Mouse (Mus musculus) large intestine, adult 2 months (tissue): ENCODE results near the gene Pik3c2b. TPM values are rescaled to one million over a fixed set of nuclear protein-coding genes. Genes with fewer than 3 reads are reported as not detected.
A peak's percentile ranks its signal among the peaks of the same experiment; 100 is the strongest.
"Not testable (repeated sequence)": the region's sequence is repeated elsewhere in the genome, so short reads cannot be mapped to it uniquely, and the experiment has no call there.

Experiments
- DNase-seq: peaks from one replicate; pipeline ENCODE4 v3.0.0-alpha.2; 2012; ENCODE audit warnings: low read depth, low spot score
- WGBS: fragments of 180-500 bp; shearing (Covaris S2); methylation state at CpG from one replicate; pipeline ENCODE4 v1.1.7; 2018; 5-methylcytosine and 5-hydroxymethylcytosine counted together
- polyA plus RNA-seq: library from polyadenylated mRNA; depleted of rRNA; stranded (reverse); fragments of >200 nt; gene quantifications from 2 replicates; pipeline ENCODE4 v1.2.3, GENCODE M21; 2012; rRNA removed

Gene Pik3c2b
- 20.3 and 35.8 TPM in 2 replicates for polyA plus RNA-seq

DNA sequence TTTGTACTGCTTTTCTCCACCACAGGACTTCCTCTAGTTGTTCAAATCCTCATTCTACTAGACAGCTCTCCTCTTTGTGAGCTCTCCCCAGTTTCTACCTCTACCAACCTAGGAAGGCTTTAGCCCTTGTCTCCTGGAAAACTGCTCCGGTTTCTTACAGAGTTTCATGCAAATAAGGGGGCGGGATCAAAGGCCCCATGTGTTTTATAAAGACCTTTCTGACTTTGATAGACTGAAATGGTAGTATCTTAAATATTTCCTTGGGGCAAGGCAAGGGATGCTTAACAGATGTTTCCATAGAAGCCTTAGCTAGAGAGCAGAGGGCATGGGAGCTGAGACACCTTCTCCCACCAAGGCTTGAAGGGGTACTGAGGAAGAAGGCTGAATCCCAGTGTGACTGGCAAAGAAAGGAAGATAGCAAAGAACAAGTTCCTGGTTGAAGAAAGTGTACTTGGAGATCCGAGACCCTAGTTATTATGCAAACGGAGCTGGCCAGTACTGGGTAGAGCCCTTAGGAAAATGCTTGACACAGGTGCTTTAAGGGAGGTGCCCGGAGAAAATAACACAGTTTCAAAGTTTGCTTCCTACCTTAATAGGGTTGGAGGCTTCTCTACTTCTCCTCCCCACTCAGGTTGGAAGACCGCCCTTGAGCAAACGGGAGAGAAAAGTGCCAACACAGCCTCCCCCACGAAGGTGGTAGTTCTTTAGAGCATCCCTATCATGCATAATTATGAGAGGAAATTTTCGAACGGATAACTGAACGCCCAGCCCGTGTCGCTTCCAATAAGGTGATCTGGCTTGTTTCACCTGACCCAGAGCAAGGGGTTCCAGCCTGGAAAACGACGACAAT lies at the start of gene Pik3c2b:
Gene Pik3c2b, plus strand, starts transcription at position 657 of the 850 bp plus-strand sequence.
- 5% methylated on average over 15 of the region's 15 CpGs for WGBS
- DNase-seq = no peak

DNA sequence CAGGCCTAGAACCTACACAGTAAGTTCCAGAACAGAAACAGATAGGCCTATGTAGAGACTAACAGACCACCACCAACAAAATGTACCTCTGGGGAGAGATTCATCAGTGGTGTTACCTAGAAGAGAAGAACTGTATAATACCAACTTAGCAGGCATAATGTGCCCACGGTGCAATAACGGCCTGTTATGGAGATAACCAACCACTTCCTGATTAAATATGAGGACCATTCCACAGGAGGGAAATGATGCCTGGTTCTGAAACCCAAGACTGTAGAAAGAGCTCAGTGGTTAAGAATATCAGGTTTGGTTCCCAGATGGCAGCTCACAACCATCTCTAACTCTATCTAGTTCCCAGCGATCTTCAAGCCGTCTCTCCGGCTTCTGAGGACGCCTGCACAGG lies 45.1 kb upstream of the Pik3c2b start:
- WGBS = 89% methylated on average over 6 of the region's 6 CpGs

DNA sequence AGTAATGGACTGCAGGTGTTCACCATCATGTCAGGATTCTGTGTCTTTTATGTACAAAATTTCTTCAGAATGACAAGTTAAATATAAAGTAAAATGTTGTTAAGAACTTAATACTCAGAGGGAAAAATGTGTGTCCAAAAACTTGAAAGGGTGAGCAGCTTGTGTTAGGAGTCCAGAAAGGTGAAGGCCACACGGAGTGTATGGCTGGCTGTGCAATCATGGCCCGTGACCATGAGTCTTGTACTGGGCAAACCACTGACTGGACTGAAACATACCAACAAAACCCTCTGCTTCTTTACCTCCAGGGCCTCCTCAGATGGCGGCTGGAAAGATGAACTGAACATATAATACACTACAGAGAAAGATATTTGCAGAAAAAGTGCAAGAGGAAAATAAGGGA lies 38.9 kb upstream of the Pik3c2b start:
- WGBS = 91% methylated on average over 3 of the region's 3 CpGs
- no peak for DNase-seq

More for the DNA sequence above, 45.1 kb upstream of the Pik3c2b start:
- no peak for DNase-seq

DNA sequence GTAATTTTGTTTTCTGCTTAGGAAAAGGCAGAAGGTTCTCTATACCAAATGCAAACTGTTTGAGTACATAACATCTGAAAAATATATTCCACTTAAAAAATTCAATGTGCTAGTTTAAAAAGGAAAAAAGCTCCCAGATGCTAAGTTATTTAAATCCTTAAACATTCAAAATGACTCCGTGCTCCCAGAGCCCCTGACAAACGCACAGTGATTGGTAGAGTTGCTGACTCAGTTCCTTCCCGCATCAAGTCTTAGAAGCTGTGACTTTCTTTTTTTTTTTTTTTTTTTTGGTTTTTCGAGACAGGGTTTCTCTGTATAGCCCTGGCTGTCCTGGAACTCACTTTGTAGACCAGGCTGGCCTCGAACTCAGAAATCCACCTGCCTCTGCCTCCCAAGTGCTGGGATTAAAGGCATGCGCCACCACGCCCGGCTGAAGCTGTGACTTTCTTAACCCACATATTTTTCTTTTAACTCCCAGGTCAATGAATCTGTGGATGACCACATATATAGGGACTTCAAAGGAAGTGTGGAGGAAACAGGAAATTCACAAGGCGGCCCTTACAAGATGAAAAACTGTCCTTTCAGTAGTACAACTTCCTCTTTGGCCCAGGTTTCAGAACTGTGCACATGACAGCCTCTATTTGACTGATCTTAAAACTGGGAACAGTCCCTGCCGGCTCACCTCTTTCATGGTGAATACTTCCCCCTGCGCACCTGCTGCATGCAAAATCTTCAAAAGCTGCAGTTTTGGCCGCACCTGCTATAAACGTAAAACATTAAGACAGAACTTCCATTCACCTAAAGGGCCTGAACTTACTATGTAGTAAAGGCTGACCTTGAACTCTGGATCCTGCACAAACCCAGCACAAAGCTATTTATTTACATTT lies 33.3 kb upstream of the Pik3c2b start:
- DNase-seq = no peak
- 42% methylated on average over 12 of the region's 13 CpGs for WGBS

DNA sequence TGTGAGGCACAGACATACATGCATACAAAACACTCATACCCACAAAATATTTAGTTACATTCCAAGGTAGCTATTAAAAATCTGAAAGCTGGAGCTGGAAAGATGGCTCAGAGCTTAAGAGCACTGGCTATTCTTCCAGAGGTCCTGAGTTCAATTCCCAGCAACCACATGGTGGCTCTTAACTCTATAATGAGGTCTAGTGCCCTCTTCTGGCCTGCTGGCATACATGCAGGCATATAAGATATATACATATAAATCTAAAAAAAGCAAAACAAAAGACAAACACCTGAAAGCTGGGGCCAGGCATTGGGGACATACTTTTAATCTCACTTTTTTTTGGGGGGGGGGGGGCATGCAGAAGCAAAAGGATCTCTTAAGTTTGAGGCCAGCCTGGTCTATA lies 32.1 kb upstream of the Pik3c2b start:
- DNase-seq = no peak

DNA sequence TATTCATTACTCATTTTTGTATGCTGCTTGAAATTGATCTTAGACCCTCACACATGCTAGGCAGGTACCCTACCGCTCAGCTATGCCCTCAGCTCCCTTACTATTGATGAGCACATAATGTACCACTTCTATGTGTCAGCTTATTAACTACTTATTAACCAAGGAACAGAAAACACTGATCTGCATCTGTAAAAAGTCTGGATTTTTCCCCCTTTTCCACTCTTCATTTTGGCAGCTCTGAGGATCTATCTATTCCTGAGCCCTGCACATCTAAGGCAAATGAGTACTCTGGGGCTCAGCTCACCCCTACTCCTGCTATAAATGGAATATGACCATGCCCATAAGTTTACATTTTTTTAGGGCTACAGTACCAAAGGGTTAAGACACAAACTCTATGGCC lies 31.3 kb upstream of the Pik3c2b start:
- no peak for DNase-seq
- 94% methylated on average over 1 of the region's 1 CpGs for whole genome bisulfite sequencing

DNA sequence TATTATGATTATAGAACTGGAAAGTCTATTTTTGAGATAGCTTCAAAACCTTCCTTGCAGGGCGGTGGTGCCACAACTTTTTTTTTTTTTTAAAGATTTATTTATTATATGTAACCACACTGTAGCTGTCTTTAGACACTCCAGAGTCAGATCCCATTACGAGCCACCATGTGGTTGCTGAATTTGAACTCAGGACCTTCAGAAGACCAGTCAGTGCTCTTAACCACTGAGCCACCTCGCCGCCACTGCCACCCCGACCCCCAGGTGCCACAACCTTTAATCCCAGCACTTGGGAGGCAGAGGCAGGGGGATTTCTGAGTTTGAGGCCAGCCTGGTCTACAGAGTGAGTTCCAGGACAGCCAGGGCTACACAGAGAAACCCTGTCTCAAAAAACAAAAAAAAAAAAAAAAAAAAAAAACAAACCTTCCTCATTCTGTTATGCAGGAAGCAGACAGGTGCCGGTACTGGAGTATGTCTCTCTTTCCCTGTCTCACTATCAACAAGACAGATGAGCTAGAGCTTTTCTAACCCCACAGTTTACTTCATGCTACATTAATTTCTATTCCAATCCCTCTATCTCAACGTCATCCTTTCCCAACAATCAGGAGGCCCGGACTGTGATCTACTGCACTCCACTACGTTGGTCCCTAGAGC lies 28.6 kb upstream of the Pik3c2b start:
- WGBS = 91% methylated on average over 9 of the region's 9 CpGs
- DNase-seq = no peak

DNA sequence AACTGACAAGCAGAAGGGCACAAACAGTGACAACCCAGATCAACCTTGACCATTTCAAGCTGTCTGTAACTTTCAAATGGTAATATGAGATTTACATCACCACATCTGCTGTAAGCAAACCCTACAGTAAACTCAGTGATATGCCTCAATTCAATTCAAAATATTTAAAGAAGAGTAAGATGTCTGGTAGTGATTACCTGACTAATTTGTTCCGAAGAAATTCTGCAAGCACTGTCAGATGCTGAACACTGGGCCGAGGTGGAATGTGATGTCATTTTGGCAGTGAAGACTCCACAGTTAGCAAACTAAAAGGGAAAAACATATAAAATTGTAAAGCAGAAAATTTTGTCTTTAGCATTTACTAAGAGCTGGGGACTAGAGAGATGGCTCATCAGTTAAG lies 26.9 kb upstream of the Pik3c2b start:
- 77% methylated on average over 2 of the region's 2 CpGs for WGBS
- DNase-seq = no peak

DNA sequence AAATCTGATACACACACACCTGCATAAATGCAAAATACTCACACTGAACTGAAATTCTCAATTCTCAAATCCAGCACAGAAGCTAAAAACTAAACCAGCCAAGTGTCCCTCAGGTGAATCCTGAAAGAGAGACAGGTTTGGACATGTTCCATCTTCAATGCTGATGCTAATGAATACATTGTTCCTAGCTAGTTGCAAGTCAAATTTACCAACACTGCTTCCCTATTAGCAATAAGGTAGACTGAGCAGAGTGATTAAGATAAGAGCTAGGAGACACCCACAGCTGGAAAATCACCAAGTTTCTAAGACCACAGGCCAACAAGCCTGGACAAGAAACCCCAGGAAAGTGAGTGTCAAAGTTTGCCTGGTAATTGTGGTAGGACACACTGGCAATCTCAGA lies 26.2 kb upstream of the Pik3c2b start:
- DNase-seq = no peak

DNA sequence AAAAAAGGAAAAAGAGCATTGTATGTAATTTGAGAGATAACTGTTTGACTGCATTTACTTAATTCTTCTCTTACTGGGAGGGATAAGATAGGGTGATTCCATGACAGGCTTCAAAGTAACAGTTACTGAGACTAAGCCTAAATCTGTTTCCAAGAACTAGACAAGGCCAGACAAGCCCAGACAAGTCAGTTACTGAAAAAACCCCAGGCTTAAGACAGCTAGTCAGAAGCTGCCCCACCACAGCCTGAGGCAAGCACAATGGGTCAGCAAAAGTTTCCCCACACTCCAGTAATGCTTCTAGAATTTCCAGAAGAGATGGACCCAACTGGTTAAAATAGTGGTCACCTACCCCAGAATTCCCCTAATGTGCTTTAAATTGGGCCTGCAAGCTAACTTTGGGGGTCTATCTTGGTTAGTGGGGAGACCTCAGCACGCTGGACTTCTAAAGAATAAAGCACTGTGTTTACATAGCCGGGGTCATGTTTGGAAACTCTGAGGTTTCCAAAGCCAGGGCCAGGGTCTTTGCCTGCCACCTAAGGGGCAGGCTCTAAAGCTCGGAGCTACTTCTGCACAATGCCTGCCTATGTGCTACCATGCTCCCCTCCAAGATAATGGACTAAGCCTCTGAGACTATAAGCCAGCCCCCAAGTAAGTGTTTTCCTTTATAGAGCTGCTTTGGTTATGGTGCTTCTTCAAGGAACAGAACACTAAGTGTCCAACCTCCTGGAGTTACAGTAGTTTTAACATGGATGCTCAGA lies 25.2 kb upstream of the Pik3c2b start:
- no peak for DNase-seq
- WGBS = 64% methylated on average over 3 of the region's 3 CpGs

DNA sequence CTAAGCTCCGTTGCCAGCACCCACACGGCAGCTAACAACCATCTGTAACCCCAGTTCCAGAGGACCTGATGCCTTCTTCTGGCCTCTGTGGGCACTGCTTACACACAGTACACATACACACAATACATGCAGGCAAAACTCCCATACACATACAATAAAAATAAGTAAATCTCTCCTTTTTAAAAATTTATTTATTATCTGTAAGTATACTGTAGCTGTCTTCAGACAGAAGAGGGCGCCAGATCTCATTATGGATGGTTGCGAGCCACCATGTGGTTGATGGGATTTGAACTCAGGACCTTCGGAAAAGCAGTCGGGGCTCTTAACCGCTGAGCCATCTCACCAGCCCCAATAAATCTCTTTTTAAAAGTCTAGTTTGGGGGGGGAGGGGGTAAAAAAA lies 24.1 kb upstream of the Pik3c2b start:
- 97% methylated on average over 7 of the region's 7 CpGs for WGBS
- no peak for DNase-seq

DNA sequence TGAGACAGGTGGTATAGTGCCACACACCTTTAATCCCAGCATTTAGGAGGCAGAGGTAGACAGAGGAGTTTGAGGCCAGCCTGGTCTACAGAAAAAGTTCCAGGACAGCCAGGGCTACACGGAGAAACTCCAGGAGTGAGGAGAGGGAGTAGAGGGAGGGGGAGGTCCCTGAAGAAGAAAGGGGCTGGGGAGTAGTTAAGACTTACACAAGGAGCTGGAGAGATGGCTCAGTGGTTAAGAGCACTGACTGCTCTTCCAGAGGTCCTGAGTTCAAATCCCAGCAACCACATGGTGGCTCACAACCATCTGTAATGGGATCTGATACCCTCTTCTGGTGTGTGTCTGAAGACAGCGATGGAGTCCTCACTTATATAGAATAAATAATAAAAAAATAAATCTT lies 23.5 kb upstream of the Pik3c2b start:
- WGBS = 98% methylated on average over 2 of the region's 2 CpGs
- DNase-seq = not testable (repeated sequence)

DNA sequence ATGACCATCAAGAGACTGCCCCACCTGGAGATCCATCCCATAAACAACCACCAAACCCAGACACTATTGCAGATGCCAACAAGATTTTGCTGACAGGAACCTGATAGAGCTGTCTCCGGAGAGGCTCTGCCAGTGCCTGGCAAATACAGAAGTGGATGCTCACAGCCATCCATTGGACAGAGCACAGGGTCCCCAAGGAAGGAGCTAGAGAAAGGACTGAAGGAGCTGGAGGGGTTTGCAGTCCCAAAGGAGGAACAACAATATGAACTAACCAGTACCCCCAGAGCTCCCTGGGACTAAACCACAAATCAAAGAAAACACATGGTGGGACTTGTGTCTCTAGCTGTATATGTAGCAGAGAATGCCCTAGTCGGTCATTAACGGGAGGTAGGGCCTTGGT lies 21.7 kb upstream of the Pik3c2b start:
- DNase-seq = not testable (repeated sequence)
- 48% methylated on average over 3 of the region's 3 CpGs for WGBS

DNA sequence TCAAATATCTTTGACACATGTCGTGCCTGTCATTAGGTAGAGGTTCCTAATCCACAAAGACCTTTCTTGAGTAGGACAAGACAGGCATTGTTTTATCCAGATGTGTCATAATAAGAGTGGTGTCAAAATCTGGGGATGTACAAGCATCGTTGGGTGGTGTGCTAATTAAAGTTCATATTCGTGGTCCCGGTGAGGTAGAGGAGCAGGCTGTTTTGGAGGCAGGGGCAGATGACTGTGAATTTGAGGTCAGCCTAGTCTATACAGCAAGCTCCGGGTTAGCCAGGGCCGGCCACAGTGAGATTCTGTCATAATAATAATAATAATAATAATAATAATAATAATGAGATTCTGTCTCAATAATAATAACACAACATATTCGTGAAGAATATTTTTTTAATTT lies 21.0 kb upstream of the Pik3c2b start:
- 8% methylated on average over 7 of the region's 7 CpGs for WGBS
- no peak for DNase-seq

DNA sequence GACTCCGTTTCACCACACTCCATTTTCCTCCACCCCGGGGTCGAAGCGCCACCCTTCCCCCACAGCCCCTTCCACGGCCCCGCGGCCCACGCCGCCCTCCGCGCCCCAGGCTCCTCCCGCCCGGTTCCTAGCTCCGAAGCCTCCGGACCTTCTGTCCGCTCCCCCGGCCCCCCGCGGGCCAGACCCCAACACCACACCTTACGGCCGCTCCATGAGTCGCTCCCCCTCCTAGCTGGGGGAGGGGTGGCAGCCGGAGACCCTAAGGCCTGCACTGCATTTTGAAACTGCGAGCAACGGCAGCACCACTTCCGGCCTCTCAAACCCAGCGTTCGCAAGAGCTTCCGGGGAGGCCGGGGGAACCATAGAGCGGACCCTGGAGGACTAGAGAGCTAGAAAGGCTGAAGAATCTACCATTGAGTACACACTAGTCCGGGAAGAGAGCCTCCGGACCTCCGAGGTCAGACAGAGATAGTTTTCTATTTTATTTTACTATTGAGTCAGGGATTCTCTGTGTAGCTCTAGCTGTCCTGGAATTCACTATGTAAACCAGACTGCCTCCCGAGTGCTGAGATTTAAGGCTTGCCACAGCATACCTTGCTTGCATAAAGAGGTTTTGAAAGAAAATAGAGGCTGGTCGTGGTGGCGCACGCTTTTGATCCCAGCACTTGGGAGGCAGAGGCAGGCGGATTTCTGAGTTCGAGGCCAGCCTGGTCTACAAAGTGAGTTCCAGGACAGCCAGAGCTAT lies 20.2 kb upstream of the Pik3c2b start:
- peak; percentile 79 for DNase-seq
- WGBS = under 1% methylated on average over 40 of the region's 40 CpGs

DNA sequence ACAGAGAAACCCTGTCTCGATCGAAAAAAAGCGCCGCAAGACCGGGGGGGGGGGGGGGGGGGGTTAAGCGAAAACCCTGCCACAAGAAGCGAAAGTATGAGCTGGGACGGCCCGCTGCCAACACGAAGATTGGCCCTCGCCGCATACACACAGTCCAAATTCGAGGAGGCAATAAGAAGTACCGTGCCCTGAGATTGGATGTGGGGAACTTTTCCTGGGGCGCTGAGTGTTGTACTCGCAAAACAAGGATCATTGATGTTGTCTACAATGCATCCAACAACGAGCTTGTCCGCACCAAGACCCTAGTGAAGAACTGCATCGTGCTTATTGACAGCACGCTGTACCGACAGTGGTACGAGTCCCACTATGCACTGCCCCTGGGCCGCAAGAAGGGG lies 19.7 kb upstream of the Pik3c2b start:
- DNase-seq = not testable (repeated sequence)
- WGBS = 9% methylated on average over 23 of the region's 23 CpGs

DNA sequence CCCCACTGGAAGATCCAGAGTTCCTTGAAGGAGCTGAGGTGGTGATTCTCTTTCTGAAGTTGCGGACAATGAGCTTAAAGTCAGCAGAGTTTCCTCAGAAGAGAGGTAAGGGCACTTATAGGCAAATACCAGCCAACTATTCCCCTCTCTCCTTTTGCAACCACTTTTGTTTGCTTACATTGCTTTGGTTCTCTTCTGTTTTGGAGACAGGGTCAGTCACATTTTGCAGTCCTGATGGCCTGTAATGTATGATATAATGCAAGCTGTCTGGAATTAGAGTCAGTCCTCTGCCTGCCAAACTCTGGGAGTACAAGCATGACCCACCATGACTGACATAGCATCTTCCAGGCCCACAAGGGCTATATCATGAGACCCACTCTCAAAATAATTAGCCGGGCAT lies 18.3 kb upstream of the Pik3c2b start:
- no peak for DNase-seq
- WGBS = 93% methylated on average over 2 of the region's 2 CpGs

DNA sequence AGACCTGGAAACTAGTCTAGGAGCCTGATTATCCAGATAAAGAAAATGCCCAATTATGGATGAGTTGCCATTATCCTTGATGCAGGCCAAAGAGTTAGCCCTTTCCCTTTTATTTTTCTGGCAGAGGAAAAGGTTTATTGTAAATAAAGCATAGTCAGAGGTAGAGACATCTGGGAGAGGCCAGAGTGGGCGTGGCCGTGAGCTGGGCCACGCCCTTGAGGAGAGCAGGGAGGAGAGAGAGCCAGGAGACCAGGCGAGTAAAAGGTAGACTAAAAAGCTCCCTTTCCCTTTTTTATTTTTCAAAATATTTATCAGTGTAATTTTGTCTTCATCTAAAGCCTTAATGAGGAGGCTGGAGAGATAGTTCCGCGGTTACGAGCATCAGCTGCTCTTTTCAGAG lies 17.5 kb upstream of the Pik3c2b start:
- no peak for DNase-seq
- WGBS = 26% methylated on average over 7 of the region's 7 CpGs

DNA sequence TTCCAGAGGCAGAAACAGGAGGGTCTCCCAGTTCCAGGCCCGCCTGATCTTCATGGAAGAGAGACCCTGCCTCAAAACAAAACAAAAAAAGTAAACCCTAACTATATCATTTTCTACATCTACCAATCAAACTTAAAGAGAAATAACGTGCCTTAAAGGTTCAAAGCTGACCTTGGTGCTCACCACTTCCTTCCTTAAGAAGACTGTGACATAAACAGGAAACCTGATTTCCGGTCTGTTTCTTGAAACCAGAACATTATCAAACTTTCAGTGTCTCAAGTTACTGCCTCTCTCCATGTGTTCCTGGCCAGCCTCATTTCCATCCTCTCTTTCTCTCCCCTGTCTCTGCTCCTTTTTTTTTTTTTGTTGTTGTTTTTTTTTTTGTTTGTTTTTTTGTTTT lies 15.7 kb upstream of the Pik3c2b start:
- 89% methylated on average over 3 of the region's 3 CpGs for WGBS
- no peak for DNase-seq
